Mouse (Mus musculus) urinary bladder, postnatal 0 days (tissue): ENCODE results near the gene Gm7324. TPM values are rescaled to one million over a fixed set of nuclear protein-coding genes. Genes with fewer than 3 reads are reported as not detected.

Experiments
- polyA plus RNA-seq: library from polyadenylated mRNA; unstranded; fragments of >200 nt; fragmentation: Nextera tagmentation; extraction: Ambion mirVana; gene quantifications from 2 replicates; pipeline ENCODE4 v1.2.1, GENCODE M21; 2015

Gm7324 gene
- 0.41 and 0.59 TPM in 2 replicates for polyA plus RNA-seq

GRCm38 (mm10) chr14:43697621-43698020 lies at the start of gene Gm7324:
Gene Gm7324, plus strand, starts transcription at chr14:43697828.

GRCm38 (mm10) chr14:43677099-43677498 lies 20.5 kb upstream of the Gm7324 start, which contains the start of gene Gm8165:
Gene Gm8165, minus strand, starts transcription at chr14:43677199.

GRCm38 (mm10) chr14:43727385-43727784 lies 29.8 kb downstream of the Gm7324 start, which contains the start of gene Gm16506:
Gene Gm16506, minus strand, starts transcription at chr14:43727485.

GRCm38 (mm10) chr14:43747566-43747965 lies 49.9 kb downstream of the Gm7324 start, which contains the start of gene Gm6526:
Gene Gm6526, plus strand, starts transcription at chr14:43747866.

Other genes with a start within 250 kb of the Gm7324 start
- gene Gm5799, start 154.3 kb upstream of the Gm7324 start, polyA plus RNA-seq: not detected in 2 replicates
- gene Gm17654, start 118.7 kb upstream of the Gm7324 start, polyA plus RNA-seq: not detected in 2 replicates
- not detected in 2 replicates for gene Gm10375, start 89.8 kb upstream of the Gm7324 start, polyA plus RNA-seq
- gene Gm8165, start 20.6 kb upstream of the Gm7324 start, polyA plus RNA-seq: not detected in 2 replicates
- not detected in 2 replicates for gene Gm16506, start 29.7 kb downstream of the Gm7324 start, polyA plus RNA-seq
- not detected in 2 replicates for gene Gm6526, start 50.0 kb downstream of the Gm7324 start, polyA plus RNA-seq
- not detected in 2 replicates for gene Gm8180, start 86.9 kb downstream of the Gm7324 start, polyA plus RNA-seq
- not detected in 2 replicates for gene Ear1, start 177.7 kb downstream of the Gm7324 start, polyA plus RNA-seq
- gene Ear10, start 225.7 kb downstream of the Gm7324 start, polyA plus RNA-seq: not detected in 2 replicates
- 3.5 and 4.0 TPM in 2 replicates for gene Gm8113, start 227.6 kb downstream of the Gm7324 start, polyA plus RNA-seq